ENCODE assay signal across 8 mouse cellular contexts in genomic region chr7:59228866-59229182, GRCm38 (mm10). TPM values are rescaled to one million over a fixed set of nuclear protein-coding genes. Genes with fewer than 3 reads are reported as not detected.
DNase-seq lines count a peak whose midpoint lies in the region; ATAC-seq and TF ChIP-seq lines count a peak whose summit lies in the region.

No protein-coding gene starts in this region.

- no peak for DNase-seq in kidney, postnatal 0 days (ENCODE audit: low spot score)
- DNase-seq in kidney, postnatal 25 days, result no peak
- no peak for DNase-seq in urinary bladder, postnatal 14 days (ENCODE audit: low spot score)
- no peak for DNase-seq in left cerebral cortex, postnatal 25 days (ENCODE audit: low spot score in 2 of 2)
- DNase-seq in layer of hippocampus, postnatal 36 days, result no peak

- H3K36me3 ChIP-seq in kidney, postnatal 0 days (ENCODE audit: insufficient read depth, low read length), result no peaks in the 10 kb centered on the region
- no peaks in the 10 kb centered on the region for H3K36me3 ChIP-seq in myocyte (ENCODE audit: control insufficient read depth, insufficient read depth)

- H3K9me3 ChIP-seq in kidney, postnatal 0 days (replicated peaks; ENCODE audit: low read length), result no peaks in the 10 kb centered on the region

- no peaks in the 10 kb centered on the region for H3K4me1 ChIP-seq in kidney, postnatal 0 days (replicated peaks; ENCODE audit: insufficient read depth, low read length)
- H3K4me1 ChIP-seq in cortical plate, adult 2 months (ENCODE audit: control insufficient read depth, insufficient read depth, low read length), result no peaks in the 10 kb centered on the region

- no peaks in the 10 kb centered on the region for H3K27me3 ChIP-seq in kidney, postnatal 0 days (ENCODE audit: insufficient read depth, low read length)
- no peaks in the 10 kb centered on the region for H3K27me3 ChIP-seq in myocyte (ENCODE audit: control insufficient read depth, insufficient read depth, insufficient read length)

- peak overlapping the region; percentile 90 for H3ac ChIP-seq in myocyte (ENCODE audit: control insufficient read depth, insufficient read length)

- H3K9ac ChIP-seq in kidney, postnatal 0 days (ENCODE audit: low read depth, low read length), result peak overlapping the region; percentile 98

- no peak for TF ChIP-seq POLR2A in cortical plate, adult 2 months (IDR thresholded peaks at IDR 0.05; ENCODE audit: extremely low read depth, insufficient read depth, low read length)
- no peak for TF ChIP-seq POLR2A in myocyte (IDR thresholded peaks at IDR 0.05; ENCODE audit: insufficient read length, low read depth)

- under 1% methylated on average over 38 of the region's 39 CpGs for WGBS in kidney, postnatal 0 days

- H3K27ac ChIP-seq in kidney, postnatal 0 days, result peak overlapping the region; percentile 99
- H3K27ac ChIP-seq in cortical plate, adult 2 months (ENCODE audit: insufficient read depth, low read length), result peak overlapping the region; percentile 82

- TF ChIP-seq CTCF in kidney, postnatal 0 days (IDR thresholded peaks at IDR 0.05; ENCODE audit: low read depth), result peak; percentile 49
- TF ChIP-seq CTCF in cortical plate, adult 2 months (IDR thresholded peaks at IDR 0.05; ENCODE audit: extremely low read depth, insufficient read depth, low read length), result 0 out of 2 replicates have a peak, but pooled peaks have one; percentile 15

- peaks cover 49% of the 10 kb centered on the region for H3K79me2 ChIP-seq in myocyte (ENCODE audit: control insufficient read depth, insufficient read depth)

- peak overlapping the region; percentile 98 for H3K4me3 ChIP-seq in kidney, postnatal 0 days (replicated peaks; ENCODE audit: low read depth, low read length)
- peak overlapping the region; percentile 56 for H3K4me3 ChIP-seq in cortical plate, adult 2 months (ENCODE audit: insufficient read depth, low read length)
- peak overlapping the region; percentile 62 for H3K4me3 ChIP-seq in myocyte

- intact Hi-C loops in left cerebral cortex, postnatal 25 days (cut with DNase I), result loop anchor here (2.0 to 5.0 kb wide), 2 partner anchors 384 to 1637 kb away; no protein-coding TSS in a partner anchor

- peak overlapping the region; percentile 73 for H3K4me2 ChIP-seq in kidney, postnatal 0 days (ENCODE audit: low read length)
- no peak overlapping the region for H3K4me2 ChIP-seq in myocyte (ENCODE audit: low read depth)

- peak; percentile 69 for ATAC-seq in kidney, postnatal 0 days (replicated peaks; ENCODE audit: low FRiP score, low read depth)
- ATAC-seq in inflammation-experienced regulatory T-cells, adult 6 months, result peak; percentile 58

TF ChIP-seq in myocyte, 11 proteins besides CTCF, POLR2A, EP300 and RAD21:
- TF ChIP-seq TCF3 (IDR thresholded peaks at IDR 0.05; ENCODE audit: insufficient read length, low read depth), result no peak
- no peak for TF ChIP-seq MAX (IDR thresholded peaks at IDR 0.05; ENCODE audit: low read depth)
- no peak for TF ChIP-seq SRF (IDR thresholded peaks at IDR 0.05; ENCODE audit: control insufficient read depth, insufficient read length, low read depth)
- TF ChIP-seq E2F4 (IDR thresholded peaks at IDR 0.05; ENCODE audit: insufficient read depth), result no peak
- TF ChIP-seq MYOD1 (IDR thresholded peaks at IDR 0.05; ENCODE audit: control insufficient read depth in 1 of 3, insufficient read length in 2 of 3, low read depth in 2 of 3), result peak in 1 of 3 experiments; percentile 73
- TF ChIP-seq REST (IDR thresholded peaks at IDR 0.05; ENCODE audit: insufficient read depth, insufficient read length), result peak; percentile 18
- TF ChIP-seq CEBPB (IDR thresholded peaks at IDR 0.05; ENCODE audit: insufficient read depth, poor library complexity, severe bottlenecking), result no peak
- no peak for TF ChIP-seq TCF12 (IDR thresholded peaks at IDR 0.05; ENCODE audit: insufficient read depth, poor library complexity, severe bottlenecking)
- TF ChIP-seq MYOG (IDR thresholded peaks at IDR 0.05; ENCODE audit: control insufficient read depth in 1 of 3, insufficient read depth in 1 of 3, insufficient read length in 2 of 3, low read depth in 2 of 3), result peak in 2 of 3 experiments; percentile 54 to 66

RNA-seq across cellular contexts. Expression of gene Ube3a, which starts 0.3 kb away (rescaled TPM):
- 127 and 132 TPM in 2 replicates for polyA plus RNA-seq in kidney, postnatal 0 days (2015; fragmentation: Nextera tagmentation; extraction: Ambion mirVana)
- 26.4 and 27.1 TPM in 2 replicates for polyA plus RNA-seq in cortical plate, adult 2 months (2012; rRNA removed)
- 10 to 100 TPM; 46.3 to 71.3 (median 53.6) TPM for polyA plus RNA-seq in inflammation-experienced regulatory T-cells, adult 6 months (2017; shearing (Covaris generic))
- polyA plus RNA-seq in myocyte (2012; fragmentation: generic; extraction: Trizol), result 8.9 TPM
- total RNA-seq in left cerebral cortex, postnatal 25 days (2021), result 100 to 1,000 TPM; 135 to 140 TPM
- 100 to 1,000 TPM; 144 to 158 TPM for total RNA-seq in layer of hippocampus, postnatal 36 days (2021)
